Mouse (Mus musculus) hindbrain, embryonic 13.5 days (tissue): ENCODE measurements around the gene Hyal2. TPM values are rescaled to one million over a fixed set of nuclear protein-coding genes. Genes with fewer than 3 reads are reported as not detected.

Experiments
- ATAC-seq: fragments of 200-750 bp; cut with Nextera tagmentation; 2 replicates; pipeline ENCODE4 v1.8.0; 2017; ENCODE audit warnings: moderate TSS enrichment; ENCODE audit not compliant: low FRiP score
- H3K27ac ChIP-seq: fragments of 300-500 bp; sonication (generic); 2 replicates; pipeline ENCODE4 v1.5.1; 2015; ENCODE audit warnings: inconsistent platforms, mild to moderate bottlenecking, moderate library complexity
- H3K27me3 ChIP-seq: fragments of 300-500 bp; sonication (generic); 2 replicates; pipeline ENCODE4 v1.6.1; 2015; ENCODE audit warnings: mild to moderate bottlenecking, inconsistent platforms
- H3K36me3 ChIP-seq: fragments of 300-500 bp; sonication (generic); 2 replicates; pipeline ENCODE4 v1.6.1; 2015; ENCODE audit warnings: mild to moderate bottlenecking, inconsistent platforms
- H3K4me1 ChIP-seq: fragments of 300-500 bp; sonication (generic); replicated peaks from 2 replicates; pipeline ENCODE4 v1.6.1; 2015; ENCODE audit warnings: inconsistent platforms
- H3K4me2 ChIP-seq: fragments of 300-500 bp; sonication (generic); 2 replicates; pipeline ENCODE4 v1.6.1; 2015; ENCODE audit warnings: inconsistent platforms, mild to moderate bottlenecking, moderate library complexity
- H3K4me3 ChIP-seq: fragments of 300-500 bp; sonication (generic); 2 replicates; pipeline ENCODE4 v1.5.1; 2015; ENCODE audit warnings: mild to moderate bottlenecking, inconsistent platforms
- H3K9ac ChIP-seq: fragments of 300-500 bp; sonication (generic); 2 replicates; pipeline ENCODE4 v1.6.1; 2015; ENCODE audit warnings: mild to moderate bottlenecking, inconsistent platforms
- H3K9me3 ChIP-seq: fragments of 300-500 bp; sonication (generic); 2 replicates; pipeline ENCODE4 v1.6.1; 2016; ENCODE audit warnings: inconsistent platforms
- WGBS: fragments of 180-500 bp; shearing (Covaris S2); methylation state at CpG from one replicate; pipeline ENCODE4 v1.1.7; 2015; 5-methylcytosine and 5-hydroxymethylcytosine counted together
- polyA plus RNA-seq: library from polyadenylated mRNA; unstranded; fragments of >200 nt; fragmentation: Nextera tagmentation; extraction: Ambion mirVana; gene quantifications from 2 replicates; pipeline ENCODE4 v1.2.1, GENCODE M21; 2015

Gene Hyal2
- polyA plus RNA-seq, 1 experiment from 2014 or later = 80.4 TPM

- Histone ChIP-seq H3K4me1 (peaks cover 25% of the 10 kb centered on the region), H3K27me3 (peaks cover 7% of the 10 kb centered on the region; the same call in 1 of the 2 replicates), H3K4me3 (no peak overlapping the region), H3K36me3 (no peaks in the 10 kb centered on the region), H3K4me2 (no peak overlapping the region), H3K9me3 (no peaks in the 10 kb centered on the region), H3K27ac (no peak overlapping the region), H3K9ac (no peak overlapping the region)
- WGBS = 79% methylated on average over 12 of the region's 12 CpGs
- ATAC-seq = no peak
Observed at GRCm38 (mm10) chr9:107600745-107601144, 33.0 kb downstream of the Hyal2 start.

GRCm38 (mm10) chr9:107601275-107601674, 33.5 kb downstream of the Hyal2 start:
- no peak for ATAC-seq
- Histone ChIP-seq H3K4me1 (peaks cover 31% of the 10 kb centered on the region), H3K27ac (no peak overlapping the region), H3K36me3 (no peaks in the 10 kb centered on the region), H3K9ac (0 out of 2 replicates have a peak overlapping the region, but pooled peaks have one; percentile 24), H3K4me3 (no peak overlapping the region), H3K27me3 (peaks cover 7% of the 10 kb centered on the region; the same call in 1 of the 2 replicates), H3K4me2 (no peak overlapping the region), H3K9me3 (no peaks in the 10 kb centered on the region)
- 88% methylated on average over 11 of the region's 11 CpGs for WGBS

GRCm38 (mm10) chr9:107602068-107602648, 34.4 kb downstream of the Hyal2 start:
- Histone ChIP-seq H3K4me2 (no peak overlapping the region), H3K9ac (peak overlapping the region; percentile 58), H3K9me3 (no peaks in the 10 kb centered on the region), H3K36me3 (no peaks in the 10 kb centered on the region), H3K27me3 (peaks cover 7% of the 10 kb centered on the region; the same call in 1 of the 2 replicates), H3K4me3 (no peak overlapping the region), H3K4me1 (peaks cover 40% of the 10 kb centered on the region), H3K27ac (peak overlapping the region; percentile 23; the same call in 1 of the 2 replicates)
- WGBS = 13% methylated on average over 10 of the region's 10 CpGs
- ATAC-seq = peak; percentile 57; the same call in 1 of the 2 replicates

DNA sequence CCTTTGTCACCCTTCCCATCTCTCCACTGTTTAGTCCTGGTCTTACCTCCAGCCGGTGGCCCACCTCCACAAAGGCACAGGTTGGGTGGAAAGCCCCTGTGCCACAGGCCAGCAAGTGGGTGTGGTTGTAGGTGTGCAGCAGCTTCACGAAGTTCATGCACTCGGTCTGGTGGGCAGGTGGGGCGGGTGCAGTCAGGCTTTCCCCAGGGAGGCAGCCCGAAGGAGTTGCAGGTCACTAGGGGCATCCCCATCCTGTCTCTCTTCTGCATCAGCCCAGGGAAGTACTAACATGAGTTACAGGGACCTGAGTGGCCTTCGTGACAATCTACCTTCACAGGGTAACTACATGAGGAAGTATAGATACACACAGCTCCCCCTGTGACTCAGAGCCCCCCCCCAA, 35.5 kb downstream of the Hyal2 start:
- H3K4me1 ChIP-seq = peaks cover 50% of the 10 kb centered on the region

GRCm38 (mm10) chr9:107605041-107605661, 37.4 kb downstream of the Hyal2 start:
- Histone ChIP-seq H3K9me3 (no peaks in the 10 kb centered on the region), H3K4me3 (no peak overlapping the region), H3K4me2 (peak overlapping the region; percentile 17; the same call in 1 of the 2 replicates), H3K36me3 (no peaks in the 10 kb centered on the region), H3K27ac (no peak overlapping the region), H3K4me1 (peaks cover 66% of the 10 kb centered on the region), H3K27me3 (peaks cover 7% of the 10 kb centered on the region; the same call in 1 of the 2 replicates), H3K9ac (peak overlapping the region; percentile 40; the same call in 1 of the 2 replicates)
- 37% methylated on average over 23 of the region's 23 CpGs for WGBS
- no peak for ATAC-seq

More for the DNA sequence above, 35.5 kb downstream of the Hyal2 start:
- H3K27ac ChIP-seq = no peak overlapping the region
- H3K4me3 ChIP-seq = no peak overlapping the region
- peaks cover 7% of the 10 kb centered on the region; the same call in 1 of the 2 replicates for H3K27me3 ChIP-seq
- no peak overlapping the region for H3K4me2 ChIP-seq
- WGBS = 93% methylated on average over 6 of the region's 6 CpGs
- H3K9me3 ChIP-seq = no peaks in the 10 kb centered on the region
- ATAC-seq = no peak
- H3K9ac ChIP-seq = no peak overlapping the region; the same call in 1 of the 2 replicates
- H3K36me3 ChIP-seq = no peaks in the 10 kb centered on the region

- 17% methylated on average over 9 of the region's 9 CpGs for WGBS
- Histone ChIP-seq H3K4me2 (no peak overlapping the region), H3K27ac (no peak overlapping the region), H3K9ac (no peak overlapping the region), H3K4me1 (peaks cover 75% of the 10 kb centered on the region), H3K9me3 (no peaks in the 10 kb centered on the region), H3K4me3 (no peak overlapping the region), H3K27me3 (peaks cover 3% of the 10 kb centered on the region; the same call in 1 of the 2 replicates), H3K36me3 (no peaks in the 10 kb centered on the region)
- no peak for ATAC-seq
Observed at GRCm38 (mm10) chr9:107606591-107606990, 38.8 kb downstream of the Hyal2 start.

DNA sequence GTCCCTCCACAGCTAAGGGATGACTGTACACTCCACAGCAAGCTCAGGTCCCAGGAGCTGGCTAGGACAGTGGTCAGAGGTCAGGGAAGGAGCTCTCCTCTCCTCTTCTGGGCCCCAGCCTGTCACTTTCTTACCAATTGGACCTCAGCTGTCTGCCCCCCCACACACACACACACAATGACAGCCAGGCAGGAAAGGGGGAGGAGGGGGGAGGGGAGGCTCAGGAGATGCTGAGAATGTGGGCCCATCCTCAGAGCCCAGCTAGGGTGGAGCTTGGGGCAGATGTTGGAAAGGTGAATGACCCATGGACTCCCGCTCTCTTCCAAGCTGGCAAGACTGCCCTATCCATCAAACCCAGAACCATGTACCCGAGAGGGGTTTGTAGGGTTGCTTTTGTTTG, 39.3 kb downstream of the Hyal2 start:
- peaks cover 3% of the 10 kb centered on the region; the same call in 1 of the 2 replicates for H3K27me3 ChIP-seq
- no peaks in the 10 kb centered on the region for H3K9me3 ChIP-seq
- no peaks in the 10 kb centered on the region for H3K36me3 ChIP-seq
- H3K27ac ChIP-seq = no peak overlapping the region
- H3K4me1 ChIP-seq = peaks cover 79% of the 10 kb centered on the region
- no peak overlapping the region for H3K4me2 ChIP-seq
- no peak overlapping the region for H3K9ac ChIP-seq
- WGBS = 54% methylated on average over 2 of the region's 2 CpGs
- no peak for ATAC-seq
- H3K4me3 ChIP-seq = no peak overlapping the region

GRCm38 (mm10) chr9:107607653-107608245, 40.0 kb downstream of the Hyal2 start:
- no peaks in the 10 kb centered on the region for H3K36me3 ChIP-seq
- H3K4me2 ChIP-seq = no peak overlapping the region
- H3K4me1 ChIP-seq = peaks cover 77% of the 10 kb centered on the region
- WGBS = 53% methylated on average over 9 of the region's 9 CpGs
- peak overlapping the region; percentile 44; the same call in 1 of the 2 replicates for H3K27ac ChIP-seq
- H3K9ac ChIP-seq = 0 out of 2 replicates have a peak overlapping the region, but pooled peaks have one; percentile 29
- no peak overlapping the region for H3K4me3 ChIP-seq
- peaks cover 3% of the 10 kb centered on the region; the same call in 1 of the 2 replicates for H3K27me3 ChIP-seq
- ATAC-seq = no peak
- H3K9me3 ChIP-seq = no peaks in the 10 kb centered on the region

GRCm38 (mm10) chr9:107608741-107609432, 41.1 kb downstream of the Hyal2 start, which contains the start of gene Sema3b:
Sema3b (minus strand) TSS chr9:107609229.
- peaks cover 80% of the 10 kb centered on the region for H3K4me1 ChIP-seq
- peak within 1 kb of the TSS; percentile 44 for H3K27ac ChIP-seq
- WGBS = 45% methylated on average over 12 of the region's 12 CpGs
- no peak within 1 kb of the TSS for H3K4me2 ChIP-seq
- no peaks in the 10 kb centered on the region for H3K9me3 ChIP-seq
- H3K9ac ChIP-seq = 0 out of 2 replicates have a peak within 1 kb of the TSS, but pooled peaks have one; percentile 29
- no peak for ATAC-seq
- H3K36me3 ChIP-seq = peaks cover 1% of the 10 kb centered on the region
- H3K4me3 ChIP-seq = no peak within 1 kb of the TSS
- H3K27me3 ChIP-seq = no peaks in the 10 kb centered on the region; the same call in 1 of the 2 replicates

- 63% methylated on average over 4 of the region's 4 CpGs for WGBS
- no peak for ATAC-seq
- H3K4me1 ChIP-seq = peaks cover 75% of the 10 kb centered on the region
Observed at GRCm38 (mm10) chr9:107609433-107609830, 41.7 kb downstream of the Hyal2 start.

DNA sequence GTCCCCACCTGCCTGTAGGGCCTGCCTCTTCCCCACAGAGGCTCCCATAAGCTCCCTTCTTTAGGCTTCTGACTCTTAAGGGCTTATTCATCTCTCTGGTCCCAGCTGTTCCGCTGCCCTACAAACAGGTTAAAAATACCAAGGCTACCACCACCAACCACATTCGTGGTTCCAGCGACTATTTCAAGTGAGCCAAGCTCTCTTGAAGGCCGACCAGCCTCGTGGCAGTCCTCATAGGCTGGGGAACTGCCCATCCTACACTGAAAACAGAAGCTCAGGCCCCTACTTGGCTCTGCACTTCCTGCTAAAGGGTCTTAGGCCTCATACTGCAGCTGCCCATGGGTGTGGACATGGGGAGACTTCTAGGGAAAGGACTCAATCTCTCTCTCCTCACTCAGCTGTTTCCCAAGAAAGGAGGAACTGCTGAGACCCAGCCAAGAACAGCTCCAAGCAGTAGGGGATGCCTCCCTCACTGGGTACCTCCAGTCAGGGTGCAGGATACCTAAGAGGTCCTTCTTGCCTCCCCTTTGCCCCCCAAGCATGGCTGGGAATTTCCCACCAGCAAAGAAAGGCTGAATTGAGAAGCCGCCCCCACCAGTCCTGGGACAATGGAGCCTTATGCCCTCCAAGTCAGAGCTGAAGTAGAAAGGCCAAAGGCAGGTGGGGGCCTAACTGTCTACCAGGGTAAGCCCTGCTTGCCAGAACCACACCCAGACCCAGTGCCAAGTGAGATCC, 43.9 kb downstream of the Hyal2 start:
- Histone ChIP-seq H3K4me1 (peaks cover 64% of the 10 kb centered on the region), H3K27ac (peak overlapping the region; percentile 99), H3K9ac (peak overlapping the region; percentile 83), H3K4me2 (peak overlapping the region; percentile 59), H3K27me3 (no peaks in the 10 kb centered on the region), H3K9me3 (no peaks in the 10 kb centered on the region), H3K36me3 (peaks cover 28% of the 10 kb centered on the region), H3K4me3 (peak overlapping the region; percentile 34; the same call in 1 of the 2 replicates)
- ATAC-seq = no peak; the same call in 1 of the 2 replicates
- WGBS = 78% methylated on average over 6 of the region's 6 CpGs

More at GRCm38 (mm10) chr9:107609433-107609830, 41.7 kb downstream of the Hyal2 start:
- Histone ChIP-seq H3K4me3 (no peak overlapping the region), H3K27ac (peak overlapping the region; percentile 8; the same call in 1 of the 2 replicates), H3K9me3 (no peaks in the 10 kb centered on the region), H3K27me3 (no peaks in the 10 kb centered on the region), H3K9ac (no peak overlapping the region), H3K4me2 (no peak overlapping the region), H3K36me3 (peaks cover 6% of the 10 kb centered on the region)
